Mouse (Mus musculus) neural tube, embryonic 11.5 days (tissue): ENCODE measurements around the gene Lef1. TPM values are rescaled to one million over a fixed set of nuclear protein-coding genes. Genes with fewer than 3 reads are reported as not detected.

Source experiments
- ATAC-seq: fragments of 200-750 bp; cut with Nextera tagmentation; 2 replicates; pipeline ENCODE4 v1.8.0; 2017; ENCODE audit warnings: moderate number of reproducible peaks, mild to moderate bottlenecking, moderate TSS enrichment, moderate library complexity; ENCODE audit not compliant: insufficient read depth, low FRiP score, low TSS enrichment
- DNase-seq: peaks from one replicate; pipeline ENCODE4 v3.0.0-alpha.2; 2015; ENCODE audit warnings: low spot score
- H3K27ac ChIP-seq: fragments of 300-500 bp; sonication (generic); 2 replicates; pipeline ENCODE4 v1.5.1; 2014; ENCODE audit warnings: low read depth, mild to moderate bottlenecking, low read length
- H3K27me3 ChIP-seq: fragments of 300-500 bp; sonication (generic); 2 replicates; pipeline ENCODE4 v1.6.1; 2014; ENCODE audit warnings: mild to moderate bottlenecking, low read length, mixed read lengths; ENCODE audit not compliant: control insufficient read depth, insufficient read depth
- H3K36me3 ChIP-seq: fragments of 300-500 bp; sonication (generic); 2 replicates; pipeline ENCODE4 v1.6.1; 2014; ENCODE audit warnings: mild to moderate bottlenecking, low read length, moderate library complexity, mixed read lengths; ENCODE audit not compliant: control insufficient read depth, insufficient read depth
- H3K4me1 ChIP-seq: fragments of 300-500 bp; sonication (generic); 2 replicates; pipeline ENCODE4 v1.6.1; 2014; ENCODE audit warnings: low read length, mixed read lengths; ENCODE audit not compliant: control insufficient read depth, insufficient read depth
- H3K4me2 ChIP-seq: fragments of 300-500 bp; sonication (generic); 2 replicates; pipeline ENCODE4 v1.6.1; 2014; ENCODE audit warnings: low read depth, mild to moderate bottlenecking, moderate library complexity
- H3K4me3 ChIP-seq: fragments of 300-500 bp; sonication (generic); 2 replicates; pipeline ENCODE4 v1.5.1; 2014; ENCODE audit warnings: low read depth, low read length
- H3K9ac ChIP-seq: fragments of 300-500 bp; sonication (generic); 2 replicates; pipeline ENCODE4 v1.6.1; 2014; ENCODE audit warnings: mild to moderate bottlenecking, low read length
- H3K9me3 ChIP-seq: fragments of 300-500 bp; sonication (generic); 2 replicates; pipeline ENCODE4 v1.6.1; 2016; ENCODE audit warnings: low read length; ENCODE audit not compliant: control insufficient read depth
- WGBS: fragments of 180-500 bp; shearing (Covaris S2); extraction: QIAGEN DNeasy Blood & Tissue Kit; methylation state at CpG from one replicate; pipeline ENCODE4 v1.1.7; 2014; 5-methylcytosine and 5-hydroxymethylcytosine counted together
- polyA plus RNA-seq: library from polyadenylated mRNA; unstranded; fragments of >200 nt; fragmentation: Nextera tagmentation; extraction: Ambion mirVana; gene quantifications from 2 replicates; pipeline ENCODE4 v1.2.1, GENCODE M21; 2014

Lef1 gene
- polyA plus RNA-seq, 1 experiment from 2014 or later: 24.7 TPM

DNA sequence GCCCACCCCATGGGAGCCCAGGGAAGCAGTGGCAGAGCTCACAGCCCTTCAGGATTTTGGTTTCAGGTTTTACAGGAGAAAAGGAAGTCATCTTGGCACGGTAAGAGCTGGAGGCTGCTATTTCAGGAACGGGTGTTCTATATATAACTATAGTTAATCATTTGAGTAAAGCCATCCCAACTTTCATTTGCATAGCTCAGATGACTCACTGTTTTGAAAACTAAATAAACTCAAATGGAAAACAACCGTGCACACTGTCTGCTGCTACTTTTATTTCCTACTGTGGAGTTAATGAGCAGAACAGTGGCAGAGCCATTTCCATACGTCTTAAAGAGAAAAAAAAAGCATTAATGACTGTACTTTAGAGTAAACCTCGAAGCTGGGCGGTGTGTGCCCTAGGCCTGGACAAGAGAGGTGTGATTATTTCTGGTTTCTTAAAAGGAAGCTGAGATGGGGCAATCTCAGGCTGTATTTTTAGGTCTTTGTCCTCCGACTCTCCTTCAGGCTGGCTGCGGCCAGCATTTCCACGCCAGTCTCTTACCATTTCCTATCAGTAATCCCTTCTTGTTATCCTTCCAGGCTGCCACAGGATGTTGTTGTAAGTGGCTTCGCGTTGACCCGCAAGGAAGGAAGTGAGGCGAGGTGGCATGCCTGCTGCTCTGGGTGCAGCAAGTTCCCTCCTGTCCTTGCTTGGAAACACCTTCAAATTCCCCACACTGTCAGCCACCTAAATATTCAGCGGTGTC is 29.2 kb downstream of the Lef1 start:
- Histone ChIP-seq H3K4me3 (no peak overlapping the region), H3K4me2 (no peak overlapping the region), H3K4me1 (peaks cover 14% of the 10 kb centered on the region), H3K9me3 (no peaks in the 10 kb centered on the region), H3K9ac (no peak overlapping the region), H3K27me3 (no peaks in the 10 kb centered on the region), H3K27ac (no peak overlapping the region), H3K36me3 (no peaks in the 10 kb centered on the region)
- WGBS: 72% methylated on average over 14 of the region's 14 CpGs
- DNase-seq: no peak
- ATAC-seq: no peak

- no peaks in the 10 kb centered on the region for H3K27me3 ChIP-seq
- WGBS: 91% methylated on average over 7 of the region's 7 CpGs
- peaks cover 14% of the 10 kb centered on the region for H3K4me1 ChIP-seq
- H3K27ac ChIP-seq: no peak overlapping the region
- H3K36me3 ChIP-seq: no peaks in the 10 kb centered on the region
- no peak overlapping the region for H3K9ac ChIP-seq
- H3K4me2 ChIP-seq: no peak overlapping the region
- no peak for DNase-seq
- no peak for ATAC-seq
- no peaks in the 10 kb centered on the region for H3K9me3 ChIP-seq
- no peak overlapping the region for H3K4me3 ChIP-seq
These were observed 29.8 kb downstream of the Lef1 start for GRCm38 (mm10) chr3:131140091-131140462.

GRCm38 (mm10) chr3:131141546-131141945 is 31.3 kb downstream of the Lef1 start:
- H3K4me2 ChIP-seq: no peak overlapping the region
- no peaks in the 10 kb centered on the region for H3K36me3 ChIP-seq
- 23% methylated on average over 4 of the region's 4 CpGs for WGBS
- DNase-seq (no peak), ATAC-seq (no peak)
- H3K4me3 ChIP-seq: no peak overlapping the region
- H3K9ac ChIP-seq: no peak overlapping the region
- H3K27me3 ChIP-seq: no peaks in the 10 kb centered on the region
- H3K9me3 ChIP-seq: no peaks in the 10 kb centered on the region
- H3K4me1 ChIP-seq: peaks cover 9% of the 10 kb centered on the region
- no peak overlapping the region for H3K27ac ChIP-seq

DNA sequence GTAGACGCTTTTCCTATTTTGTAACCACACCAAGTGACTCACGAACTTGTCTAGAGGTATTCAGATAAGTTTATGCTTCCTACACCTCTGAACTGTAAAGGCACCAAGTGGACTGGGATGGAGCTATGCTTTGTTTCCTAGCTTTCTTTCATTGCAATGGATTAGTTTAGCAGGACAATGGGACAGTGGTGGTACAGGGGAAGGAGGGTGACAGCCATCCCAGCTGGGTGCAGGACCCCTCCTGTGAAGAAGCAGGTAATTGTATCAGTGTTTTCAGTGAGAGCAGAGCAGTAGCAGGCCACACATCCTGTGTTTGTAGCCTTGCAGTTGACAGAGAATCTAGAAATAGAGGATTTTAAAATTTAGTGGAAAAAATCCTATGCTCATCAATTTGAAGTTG is 34.0 kb downstream of the Lef1 start:
- DNase-seq (no peak), ATAC-seq (no peak)
- H3K9me3 ChIP-seq: no peaks in the 10 kb centered on the region
- no peak overlapping the region for H3K27ac ChIP-seq
- WGBS: 66% methylated on average over 2 of the region's 2 CpGs
- no peak overlapping the region for H3K9ac ChIP-seq
- no peaks in the 10 kb centered on the region for H3K27me3 ChIP-seq
- H3K36me3 ChIP-seq: no peaks in the 10 kb centered on the region
- H3K4me2 ChIP-seq: no peak overlapping the region
- H3K4me1 ChIP-seq: no peaks in the 10 kb centered on the region
- no peak overlapping the region for H3K4me3 ChIP-seq

- ATAC-seq (no peak), DNase-seq (no peak)
- H3K4me3 ChIP-seq: no peak overlapping the region
- 94% methylated on average over 4 of the region's 4 CpGs for WGBS
- H3K4me1 ChIP-seq: 0 out of 2 replicates have a peak, but pooled peaks cover 2% of the 10 kb centered on the region
- H3K27me3 ChIP-seq: no peaks in the 10 kb centered on the region
- H3K9me3 ChIP-seq: no peaks in the 10 kb centered on the region
- no peak overlapping the region for H3K9ac ChIP-seq
- no peaks in the 10 kb centered on the region for H3K36me3 ChIP-seq
- H3K27ac ChIP-seq: no peak overlapping the region
- H3K4me2 ChIP-seq: no peak overlapping the region
These were observed 42.6 kb downstream of the Lef1 start for GRCm38 (mm10) chr3:131152921-131153320.

DNA sequence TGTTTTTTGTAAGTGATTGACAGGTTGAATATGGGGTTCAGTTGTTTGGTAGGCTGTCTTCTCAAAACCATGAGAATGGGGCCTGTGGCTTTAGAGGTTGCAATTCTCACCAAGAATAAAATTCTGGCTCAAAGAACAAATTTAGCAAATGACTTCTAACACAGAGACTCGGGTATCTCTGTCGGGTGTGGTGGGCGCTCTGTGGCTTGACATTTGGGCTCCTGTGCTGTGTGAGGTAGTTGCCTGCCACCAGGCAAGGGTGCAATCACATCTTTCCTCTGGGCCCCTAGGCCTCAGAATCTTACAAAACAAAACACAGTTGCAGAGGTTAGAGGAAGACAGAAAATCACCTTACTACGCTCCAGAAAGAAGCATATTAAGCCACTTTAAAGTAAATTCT is 43.6 kb downstream of the Lef1 start:
- ATAC-seq (no peak), DNase-seq (no peak)
- 0 out of 2 replicates have a peak, but pooled peaks cover 2% of the 10 kb centered on the region for H3K4me1 ChIP-seq
- 76% methylated on average over 4 of the region's 4 CpGs for WGBS
- no peak overlapping the region for H3K9ac ChIP-seq
- H3K36me3 ChIP-seq: no peaks in the 10 kb centered on the region
- H3K9me3 ChIP-seq: no peaks in the 10 kb centered on the region
- H3K4me2 ChIP-seq: no peak overlapping the region
- H3K4me3 ChIP-seq: no peak overlapping the region
- H3K27ac ChIP-seq: no peak overlapping the region
- H3K27me3 ChIP-seq: no peaks in the 10 kb centered on the region

DNA sequence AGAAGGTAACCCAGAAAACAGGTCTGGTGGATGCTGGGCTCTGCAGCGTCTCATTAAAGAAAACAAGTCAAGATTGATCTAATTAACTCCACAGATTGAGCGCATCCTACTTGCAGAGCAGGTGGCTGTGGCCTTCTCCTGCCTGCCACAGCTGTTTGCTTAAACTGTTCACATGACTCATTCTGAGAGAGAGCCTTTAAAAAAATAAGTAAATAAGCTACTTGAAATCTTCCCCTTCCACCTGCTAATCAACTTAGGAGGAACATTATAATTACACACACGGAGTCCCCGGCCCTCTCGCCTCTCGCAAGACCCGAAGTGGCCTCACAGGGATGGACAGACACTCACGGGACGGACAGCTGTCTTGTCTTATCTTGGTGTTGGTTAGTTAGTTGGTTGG is 44.3 kb downstream of the Lef1 start:
- Histone ChIP-seq H3K4me2 (no peak overlapping the region), H3K4me3 (no peak overlapping the region), H3K9me3 (no peaks in the 10 kb centered on the region), H3K4me1 (0 out of 2 replicates have a peak, but pooled peaks cover 2% of the 10 kb centered on the region), H3K9ac (no peak overlapping the region), H3K36me3 (no peaks in the 10 kb centered on the region), H3K27me3 (no peaks in the 10 kb centered on the region), H3K27ac (no peak overlapping the region)
- ATAC-seq (no peak), DNase-seq (no peak)
- WGBS: 88% methylated on average over 9 of the region's 9 CpGs

GRCm38 (mm10) chr3:131155066-131155465 is 44.8 kb downstream of the Lef1 start:
- Histone ChIP-seq H3K9me3 (no peaks in the 10 kb centered on the region), H3K36me3 (no peaks in the 10 kb centered on the region), H3K27ac (no peak overlapping the region), H3K27me3 (no peaks in the 10 kb centered on the region), H3K9ac (no peak overlapping the region), H3K4me1 (0 out of 2 replicates have a peak, but pooled peaks cover 2% of the 10 kb centered on the region), H3K4me2 (no peak overlapping the region), H3K4me3 (no peak overlapping the region)
- ATAC-seq: no peak
- WGBS: 73% methylated on average over 7 of the region's 7 CpGs
- DNase-seq: no peak

GRCm38 (mm10) chr3:131155657-131156056 is 45.4 kb downstream of the Lef1 start:
- Histone ChIP-seq H3K36me3 (no peaks in the 10 kb centered on the region), H3K9ac (no peak overlapping the region), H3K4me1 (0 out of 2 replicates have a peak, but pooled peaks cover 2% of the 10 kb centered on the region), H3K4me3 (no peak overlapping the region), H3K9me3 (no peaks in the 10 kb centered on the region), H3K27ac (no peak overlapping the region), H3K4me2 (no peak overlapping the region), H3K27me3 (no peaks in the 10 kb centered on the region)
- DNase-seq (no peak), ATAC-seq (no peak)
- WGBS: 21% methylated on average over 3 of the region's 3 CpGs
